Comparison of ENCODE assay signal across 8 mouse cellular contexts in the genomic region with DNA sequence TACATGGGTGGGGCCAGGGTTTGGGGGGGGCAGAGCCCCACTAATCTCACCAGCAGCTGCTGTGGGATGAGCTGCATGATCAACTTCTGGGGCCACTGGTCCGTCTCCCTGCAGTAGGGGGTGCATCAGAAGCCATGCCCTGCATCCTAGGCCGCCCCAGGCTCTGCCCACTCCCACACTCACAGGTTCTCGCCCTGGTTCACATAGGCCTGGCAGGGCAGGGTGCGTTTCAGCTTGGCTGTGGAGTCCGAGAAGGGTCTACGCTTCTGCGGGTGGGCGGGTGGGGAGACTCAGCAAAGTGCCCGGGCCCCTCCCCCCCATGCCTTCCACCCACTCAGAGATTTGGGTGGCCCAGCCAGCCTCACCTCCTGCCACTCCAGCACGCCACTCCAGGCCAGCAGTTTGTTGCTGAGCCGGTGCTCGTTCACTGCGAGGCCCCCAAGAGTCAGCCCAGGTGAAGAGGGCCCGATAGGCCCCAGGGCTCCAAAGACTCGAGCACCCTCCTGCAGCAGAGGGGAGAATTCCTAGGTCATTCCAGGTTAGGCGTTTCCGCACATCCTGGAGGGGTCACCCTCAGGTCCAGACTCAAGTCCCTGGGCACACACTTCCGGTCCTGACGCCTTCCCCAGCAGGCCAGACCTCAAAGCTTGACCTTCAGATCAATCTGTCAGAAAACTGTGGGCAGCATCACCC. TPM values are rescaled to one million over a fixed set of nuclear protein-coding genes. Genes with fewer than 3 reads are reported as not detected.
A peak's percentile ranks its signal among the peaks of the same experiment; 100 is the strongest.
DNase-seq lines count a peak whose midpoint lies in the region; ATAC-seq lines count a peak whose summit lies in the region.

No protein-coding gene starts in this region.

- no peaks in the 10 kb centered on the region for H3K9me3 ChIP-seq in heart, embryonic 11.5 days (replicated peaks; ENCODE audit: control insufficient read depth, low read length)
- no peaks in the 10 kb centered on the region for H3K9me3 ChIP-seq in embryonic facial prominence, embryonic 10.5 days
- H3K9me3 ChIP-seq in hindbrain, embryonic 11.5 days (ENCODE audit: control insufficient read depth, low read length), result no peaks in the 10 kb centered on the region
- H3K9me3 ChIP-seq in midbrain, embryonic 12.5 days, result no peaks in the 10 kb centered on the region

- H3K4me1 ChIP-seq in heart, embryonic 11.5 days (ENCODE audit: control insufficient read depth, insufficient read depth, low read length), result peaks cover 49% of the 10 kb centered on the region
- H3K4me1 ChIP-seq in embryonic facial prominence, embryonic 10.5 days, result peaks cover 49% of the 10 kb centered on the region
- H3K4me1 ChIP-seq in hindbrain, embryonic 11.5 days (replicated peaks; ENCODE audit: control insufficient read depth, insufficient read depth, low read length), result peaks cover 12% of the 10 kb centered on the region
- peaks cover 51% of the 10 kb centered on the region for H3K4me1 ChIP-seq in midbrain, embryonic 12.5 days

- DNase-seq in heart, postnatal 14 days, result no peak
- DNase-seq in embryonic facial prominence, embryonic 10.5 days (ENCODE audit: low spot score), result no peak
- no peak for DNase-seq in hindbrain, embryonic 11.5 days (ENCODE audit: low spot score)
- no peak for DNase-seq in urinary bladder, adult 2 months (ENCODE audit: low spot score)
- DNase-seq in layer of hippocampus, adult 18-20 months (ENCODE audit: low spot score in 2 of 2), result no peak
- DNase-seq in ovary, adult 18-20 months (ENCODE audit: low spot score), result no peak

- intact Hi-C loops in heart, postnatal 14 days (cut with DNase I), result no loop called here

- no peak for ATAC-seq in heart, embryonic 11.5 days (replicated peaks; ENCODE audit: insufficient number of reproducible peaks, low FRiP score, low TSS enrichment)
- ATAC-seq in hindbrain, embryonic 11.5 days (ENCODE audit: low FRiP score), result no peak
- no peak for ATAC-seq in midbrain, embryonic 12.5 days (ENCODE audit: low FRiP score, low read depth)

- H3K27me3 ChIP-seq in heart, embryonic 11.5 days (ENCODE audit: control insufficient read depth, insufficient read depth, low read length), result no peaks in the 10 kb centered on the region
- no peaks in the 10 kb centered on the region for H3K27me3 ChIP-seq in embryonic facial prominence, embryonic 10.5 days (replicated peaks; ENCODE audit: low read depth, poor library complexity, severe bottlenecking)
- H3K27me3 ChIP-seq in hindbrain, embryonic 11.5 days (ENCODE audit: control insufficient read depth, insufficient read depth, low read length), result no peaks in the 10 kb centered on the region
- H3K27me3 ChIP-seq in midbrain, embryonic 12.5 days, result no peaks in the 10 kb centered on the region

- H3K4me3 ChIP-seq in heart, embryonic 11.5 days (ENCODE audit: low read depth, low read length), result peak overlapping the region; percentile 97
- peak overlapping the region; percentile 98 for H3K4me3 ChIP-seq in embryonic facial prominence, embryonic 10.5 days
- H3K4me3 ChIP-seq in hindbrain, embryonic 11.5 days (ENCODE audit: low read depth, low read length), result peak overlapping the region; percentile 98; the same call in 1 of the 2 replicates
- H3K4me3 ChIP-seq in midbrain, embryonic 12.5 days, result peak overlapping the region; percentile 95

- peaks cover 17% of the 10 kb centered on the region for H3K36me3 ChIP-seq in heart, embryonic 11.5 days (ENCODE audit: control insufficient read depth, insufficient read depth, low read length)
- peaks cover 64% of the 10 kb centered on the region for H3K36me3 ChIP-seq in embryonic facial prominence, embryonic 10.5 days (replicated peaks)
- peaks cover 17% of the 10 kb centered on the region; the same call in 1 of the 2 replicates for H3K36me3 ChIP-seq in hindbrain, embryonic 11.5 days (ENCODE audit: control insufficient read depth, insufficient read depth, low read length)
- peaks cover 46% of the 10 kb centered on the region for H3K36me3 ChIP-seq in midbrain, embryonic 12.5 days

- peak overlapping the region; percentile 82 for H3K4me2 ChIP-seq in heart, embryonic 11.5 days
- H3K4me2 ChIP-seq in hindbrain, embryonic 11.5 days (replicated peaks; ENCODE audit: low read depth, low read length), result peak overlapping the region; percentile 79
- H3K4me2 ChIP-seq in midbrain, embryonic 12.5 days (replicated peaks), result peak overlapping the region; percentile 91

- peak overlapping the region; percentile 100 for H3K9ac ChIP-seq in heart, embryonic 11.5 days (ENCODE audit: low read depth, low read length)
- peak overlapping the region; percentile 100 for H3K9ac ChIP-seq in hindbrain, embryonic 11.5 days (ENCODE audit: low read depth, low read length)
- peak overlapping the region; percentile 98 for H3K9ac ChIP-seq in midbrain, embryonic 12.5 days (replicated peaks)

- WGBS in heart, embryonic 11.5 days (ENCODE audit: insufficient replicate concordance), result 69% methylated on average over 19 of the region's 19 CpGs
- 78% methylated on average over 19 of the region's 19 CpGs for WGBS in embryonic facial prominence, embryonic 10.5 days
- 81% methylated on average over 18 of the region's 19 CpGs for WGBS in hindbrain, embryonic 11.5 days
- WGBS in midbrain, embryonic 12.5 days, result 74% methylated on average over 19 of the region's 19 CpGs

- H3K27ac ChIP-seq in heart, embryonic 11.5 days (ENCODE audit: low read depth, low read length), result peak overlapping the region; percentile 38
- H3K27ac ChIP-seq in embryonic facial prominence, embryonic 10.5 days (replicated peaks), result peak overlapping the region; percentile 48
- H3K27ac ChIP-seq in hindbrain, embryonic 11.5 days (ENCODE audit: low read depth, low read length), result no peak overlapping the region
- H3K27ac ChIP-seq in midbrain, embryonic 12.5 days (replicated peaks), result no peak overlapping the region; the same call in 1 of the 2 replicates

RNA-seq across cellular contexts. Expression of a gene that starts 2.4 kb away (rescaled TPM):
- 205 and 218 TPM in 2 replicates for polyA plus RNA-seq in heart, embryonic 11.5 days (2014; fragmentation: Nextera tagmentation; extraction: Ambion mirVana)
- 100 to 1,000 TPM; 149 to 160 TPM for total RNA-seq in heart, postnatal 14 days (2021)
- 514 and 525 TPM in 2 replicates for polyA plus RNA-seq in embryonic facial prominence, embryonic 10.5 days (2016; fragmentation: Nextera tagmentation; extraction: Ambion mirVana)
- polyA plus RNA-seq in hindbrain, embryonic 11.5 days (2014; fragmentation: Nextera tagmentation; extraction: Ambion mirVana), result 314 and 331 TPM in 2 replicates
- 605 and 652 TPM in 2 replicates for polyA plus RNA-seq in midbrain, embryonic 12.5 days (2016; fragmentation: Nextera tagmentation; extraction: Ambion mirVana)
- 176 and 195 TPM in 2 replicates for polyA plus RNA-seq in urinary bladder, adult 2 months (2012; rRNA removed)
- 100 to 1,000 TPM; 341 to 350 TPM for total RNA-seq in layer of hippocampus, adult 18-20 months (2021)

RNA-seq across cellular contexts. Expression of a gene that starts 10.2 kb away (rescaled TPM):
- polyA plus RNA-seq in heart, embryonic 11.5 days (2014; fragmentation: Nextera tagmentation; extraction: Ambion mirVana), result 18.9 and 19.2 TPM in 2 replicates
- 10 to 100 TPM; 17.6 to 18.8 TPM for total RNA-seq in heart, postnatal 14 days (2021)
- 34.4 and 36.3 TPM in 2 replicates for polyA plus RNA-seq in embryonic facial prominence, embryonic 10.5 days (2016; fragmentation: Nextera tagmentation; extraction: Ambion mirVana)
- 26.3 and 27.6 TPM in 2 replicates for polyA plus RNA-seq in hindbrain, embryonic 11.5 days (2014; fragmentation: Nextera tagmentation; extraction: Ambion mirVana)
- polyA plus RNA-seq in midbrain, embryonic 12.5 days (2016; fragmentation: Nextera tagmentation; extraction: Ambion mirVana), result 36.4 and 44.0 TPM in 2 replicates
- 23.4 and 24.1 TPM in 2 replicates for polyA plus RNA-seq in urinary bladder, adult 2 months (2012; rRNA removed)
- 10 to 100 TPM; 25.3 to 27.8 TPM for total RNA-seq in layer of hippocampus, adult 18-20 months (2021)

RNA-seq across cellular contexts. Expression of a gene that starts 18.3 kb away (rescaled TPM):
- polyA plus RNA-seq in heart, embryonic 11.5 days (2014; fragmentation: Nextera tagmentation; extraction: Ambion mirVana), result 48.2 and 49.2 TPM in 2 replicates
- 10 to 100 TPM; 41.0 to 42.8 TPM for total RNA-seq in heart, postnatal 14 days (2021)
- polyA plus RNA-seq in embryonic facial prominence, embryonic 10.5 days (2016; fragmentation: Nextera tagmentation; extraction: Ambion mirVana), result 77.2 and 82.7 TPM in 2 replicates
- 60.9 and 65.5 TPM in 2 replicates for polyA plus RNA-seq in hindbrain, embryonic 11.5 days (2014; fragmentation: Nextera tagmentation; extraction: Ambion mirVana)
- 97.5 and 101 TPM in 2 replicates for polyA plus RNA-seq in midbrain, embryonic 12.5 days (2016; fragmentation: Nextera tagmentation; extraction: Ambion mirVana)
- polyA plus RNA-seq in urinary bladder, adult 2 months (2012; rRNA removed), result 67.3 and 68.9 TPM in 2 replicates
- total RNA-seq in layer of hippocampus, adult 18-20 months (2021), result 10 to 100 TPM; 67.9 to 70.6 TPM

RNA-seq across cellular contexts. Expression of a gene that starts 18.4 kb away (rescaled TPM):
- polyA plus RNA-seq in heart, embryonic 11.5 days (2014; fragmentation: Nextera tagmentation; extraction: Ambion mirVana), result 38.6 and 53.9 TPM in 2 replicates
- total RNA-seq in heart, postnatal 14 days (2021), result 10 to 100 TPM; 61.1 to 63.3 TPM
- 92.2 and 95.4 TPM in 2 replicates for polyA plus RNA-seq in embryonic facial prominence, embryonic 10.5 days (2016; fragmentation: Nextera tagmentation; extraction: Ambion mirVana)
- 31.7 and 38.0 TPM in 2 replicates for polyA plus RNA-seq in hindbrain, embryonic 11.5 days (2014; fragmentation: Nextera tagmentation; extraction: Ambion mirVana)
- 92.0 and 99.2 TPM in 2 replicates for polyA plus RNA-seq in midbrain, embryonic 12.5 days (2016; fragmentation: Nextera tagmentation; extraction: Ambion mirVana)
- 93.8 and 99.5 TPM in 2 replicates for polyA plus RNA-seq in urinary bladder, adult 2 months (2012; rRNA removed)
- 10 to 100 TPM; 76.2 to 79.7 TPM for total RNA-seq in layer of hippocampus, adult 18-20 months (2021)

RNA-seq across cellular contexts. Expression of a gene that starts 25.4 kb away (rescaled TPM):
- polyA plus RNA-seq in heart, embryonic 11.5 days (2014; fragmentation: Nextera tagmentation; extraction: Ambion mirVana), result 47.3 and 51.9 TPM in 2 replicates
- 10 to 100 TPM; 60.3 to 68.6 TPM for total RNA-seq in heart, postnatal 14 days (2021)
- 135 and 146 TPM in 2 replicates for polyA plus RNA-seq in embryonic facial prominence, embryonic 10.5 days (2016; fragmentation: Nextera tagmentation; extraction: Ambion mirVana)
- polyA plus RNA-seq in hindbrain, embryonic 11.5 days (2014; fragmentation: Nextera tagmentation; extraction: Ambion mirVana), result 72.7 and 76.2 TPM in 2 replicates
- 177 and 180 TPM in 2 replicates for polyA plus RNA-seq in midbrain, embryonic 12.5 days (2016; fragmentation: Nextera tagmentation; extraction: Ambion mirVana)
- 57.8 and 66.1 TPM in 2 replicates for polyA plus RNA-seq in urinary bladder, adult 2 months (2012; rRNA removed)
- 100 to 1,000 TPM in 1 of 2 experiments, 10 to 100 TPM in 1; 96.8 to 101 TPM for total RNA-seq in layer of hippocampus, adult 18-20 months (2021)

Comparison
In these comparisons a context has a peak if more than half of its experiments do, and no peak if none do; other contexts are left out.
1. H3K27ac ChIP-seq: peak in heart, embryonic 11.5 days (single experiment) and embryonic facial prominence, embryonic 10.5 days (single experiment); none in hindbrain, embryonic 11.5 days (single experiment) and midbrain, embryonic 12.5 days (single experiment).
2. Peak in every context shown above with its lines, with median percentiles within 50 percentile points of each other: H3K4me2 ChIP-seq, H3K4me3 ChIP-seq and H3K9ac ChIP-seq.